Mouse (Mus musculus) testis, adult 2 months (tissue): ENCODE measurements around the gene Nrxn1.

Source experiments
- CTCF ChIP-seq: fragments of 200-500 bp; IDR thresholded peaks from 2 replicates; pipeline ENCODE4 v1.5.1; 2012; ENCODE audit warnings: low read depth, mild to moderate bottlenecking, inconsistent platforms, low read length, moderate library complexity; ENCODE audit not compliant: control insufficient read depth, insufficient read depth, insufficient replicate concordance
- POLR2A ChIP-seq: fragments of 200-500 bp; IDR thresholded peaks from 2 replicates; pipeline ENCODE4 v1.6.1; 2012; ENCODE audit warnings: low read depth, mild to moderate bottlenecking, inconsistent platforms, low read length, moderate library complexity; ENCODE audit not compliant: control insufficient read depth

DNA sequence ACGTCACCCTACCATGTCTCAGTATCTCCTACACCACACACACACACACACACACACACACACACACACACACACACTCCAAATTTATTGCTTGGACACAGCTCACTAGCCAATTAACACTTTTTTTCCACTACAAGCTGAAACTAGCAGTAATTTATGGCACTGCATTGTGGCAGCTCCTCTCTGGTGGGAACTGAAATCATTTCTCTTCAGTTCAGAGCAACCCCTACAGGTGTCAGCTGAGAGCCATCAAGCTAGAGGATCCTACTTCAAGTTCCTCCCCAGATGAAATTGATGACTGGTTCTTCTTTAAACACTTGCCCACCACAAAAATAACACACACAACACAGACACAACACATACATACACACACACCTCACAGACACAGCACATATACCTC, 2.2 kb downstream of the Nrxn1 start:
- TF ChIP-seq CTCF (no peak), POLR2A (no peak)
